Mouse (Mus musculus) lung, embryonic 16.5 days (tissue): ENCODE results near the gene Csta1. TPM values are rescaled to one million over a fixed set of nuclear protein-coding genes. Genes with fewer than 3 reads are reported as not detected.

Experiments used
- ATAC-seq: fragments of 200-750 bp; cut with Nextera tagmentation; 2 replicates; pipeline ENCODE4 v1.8.0; 2017; ENCODE audit warnings: low read depth, mild to moderate bottlenecking, moderate library complexity
- H3K27ac ChIP-seq: fragments of 300-500 bp; sonication (generic); 2 replicates; pipeline ENCODE4 v1.5.1; 2014; ENCODE audit warnings: mild to moderate bottlenecking, control low read depth, low read length
- H3K27me3 ChIP-seq: fragments of 300-500 bp; sonication (generic); 2 replicates; pipeline ENCODE4 v1.6.1; 2014; ENCODE audit warnings: low read depth, low read length, mixed read lengths; ENCODE audit not compliant: control insufficient read depth, insufficient read depth
- H3K36me3 ChIP-seq: fragments of 300-500 bp; sonication (generic); 2 replicates; pipeline ENCODE4 v1.6.1; 2014; ENCODE audit warnings: low read length; ENCODE audit not compliant: control insufficient read depth, insufficient read depth
- H3K4me1 ChIP-seq: fragments of 300-500 bp; sonication (generic); replicated peaks from 2 replicates; pipeline ENCODE4 v1.6.1; 2014; ENCODE audit warnings: low read length, mixed read lengths; ENCODE audit not compliant: control insufficient read depth, insufficient read depth
- H3K4me2 ChIP-seq: fragments of 300-500 bp; sonication (generic); 2 replicates; pipeline ENCODE4 v1.6.1; 2014; ENCODE audit warnings: low read depth, low read length, control low read depth
- H3K4me3 ChIP-seq: fragments of 300-500 bp; sonication (generic); 2 replicates; pipeline ENCODE4 v1.5.1; 2014; ENCODE audit warnings: mild to moderate bottlenecking, low read length, control low read depth
- H3K9ac ChIP-seq: fragments of 300-500 bp; sonication (generic); 2 replicates; pipeline ENCODE4 v1.6.1; 2014; ENCODE audit warnings: low read length, control low read depth
- H3K9me3 ChIP-seq: fragments of 300-500 bp; sonication (generic); 2 replicates; pipeline ENCODE4 v1.6.1; 2016; ENCODE audit warnings: low read length; ENCODE audit not compliant: control insufficient read depth
- WGBS: fragments of 180-500 bp; shearing (Covaris S2); extraction: QIAGEN DNeasy Blood & Tissue Kit; methylation state at CpG from one replicate; pipeline ENCODE4 v1.1.7; 2014; 5-methylcytosine and 5-hydroxymethylcytosine counted together
- polyA plus RNA-seq: library from polyadenylated mRNA; unstranded; fragments of >200 nt; fragmentation: Nextera tagmentation; extraction: Ambion mirVana; gene quantifications from 2 replicates; pipeline ENCODE4 v1.2.1, GENCODE M21; 2015

Gene Csta1
- polyA plus RNA-seq, 1 experiment from 2014 or later: 0.43 TPM

- Histone ChIP-seq H3K27ac (peak overlapping the region; percentile 99), H3K36me3 (no peaks in the 10 kb centered on the region), H3K4me2 (peak overlapping the region; percentile 79), H3K9ac (peak overlapping the region; percentile 90), H3K4me3 (peak overlapping the region; percentile 85), H3K9me3 (no peaks in the 10 kb centered on the region), H3K4me1 (peaks cover 19% of the 10 kb centered on the region), H3K27me3 (no peaks in the 10 kb centered on the region)
- ATAC-seq: no peak
- 25% methylated on average over 8 of the region's 8 CpGs for WGBS
Observed at GRCm38 (mm10) chr16:36072410-36073011, 58.5 kb downstream of the Csta1 start.

GRCm38 (mm10) chr16:36071450-36072379, 59.3 kb downstream of the Csta1 start, which contains the start of the genes Fam162a and Ccdc58:
TSS of gene Fam162a (minus strand) at chr16:36071594.
TSS of gene Ccdc58 (plus strand) at chr16:36071685.
- H3K9me3 ChIP-seq: no peaks in the 10 kb centered on the region
- H3K4me3 ChIP-seq: peak within 1 kb of the TSS; percentile 85
- H3K36me3 ChIP-seq: no peaks in the 10 kb centered on the region
- peak; percentile 97 for ATAC-seq
- H3K27ac ChIP-seq: peak within 1 kb of the TSS; percentile 99
- WGBS: under 1% methylated on average over 81 of the region's 81 CpGs
- peak within 1 kb of the TSS; percentile 79 for H3K4me2 ChIP-seq
- peaks cover 19% of the 10 kb centered on the region for H3K4me1 ChIP-seq
- peak within 1 kb of the TSS; percentile 90 for H3K9ac ChIP-seq
- no peaks in the 10 kb centered on the region for H3K27me3 ChIP-seq

- peaks cover 19% of the 10 kb centered on the region for H3K4me1 ChIP-seq
- ATAC-seq: no peak; the same call in 1 of the 2 replicates
- no peaks in the 10 kb centered on the region for H3K36me3 ChIP-seq
- no peaks in the 10 kb centered on the region for H3K9me3 ChIP-seq
- no peaks in the 10 kb centered on the region for H3K27me3 ChIP-seq
- H3K4me2 ChIP-seq: peak overlapping the region; percentile 79
- peak overlapping the region; percentile 85 for H3K4me3 ChIP-seq
- WGBS: 0% methylated on average over 16 of the region's 16 CpGs
- H3K27ac ChIP-seq: peak overlapping the region; percentile 99
- peak overlapping the region; percentile 90 for H3K9ac ChIP-seq
Observed at GRCm38 (mm10) chr16:36071071-36071449, 60.0 kb downstream of the Csta1 start.

Other genes starting within 250 kb of the Csta1 start
- 8.8 and 11.1 TPM in 2 replicates for gene Parp9, start 192.8 kb downstream of the Csta1 start, polyA plus RNA-seq
- gene Dtx3l, start 192.1 kb downstream of the Csta1 start, polyA plus RNA-seq: 6.9 and 7.0 TPM in 2 replicates
- 29.5 and 34.8 TPM in 2 replicates for gene Kpna1, start 152.5 kb downstream of the Csta1 start, polyA plus RNA-seq
- 9.9 and 10.2 TPM in 2 replicates for gene Wdr5b, start 90.1 kb downstream of the Csta1 start, polyA plus RNA-seq
- gene Fam162a, start 59.6 kb downstream of the Csta1 start, polyA plus RNA-seq: 296 and 318 TPM in 2 replicates
- 72.9 and 78.4 TPM in 2 replicates for gene Ccdc58, start 59.6 kb downstream of the Csta1 start, polyA plus RNA-seq
- 1.0 and 1.3 TPM in 2 replicates for gene Stfa2l1, start 25.6 kb upstream of the Csta1 start, polyA plus RNA-seq
- gene Gm5483, start 53.0 kb upstream of the Csta1 start, polyA plus RNA-seq: 3.0 and 6.3 TPM in 2 replicates
- not detected in 2 replicates for gene Gm5416, start 79.2 kb upstream of the Csta1 start, polyA plus RNA-seq
- 0.84 and 1.9 TPM in 2 replicates for gene 2010005H15Rik, start 90.2 kb upstream of the Csta1 start, polyA plus RNA-seq
- 4.6 and 10.1 TPM in 2 replicates for gene Stfa1, start 145.7 kb upstream of the Csta1 start, polyA plus RNA-seq
- not detected in 2 replicates for gene BC117090, start 203.1 kb upstream of the Csta1 start, polyA plus RNA-seq
- gene BC100530, start 236.5 kb upstream of the Csta1 start, polyA plus RNA-seq: 4.5 and 11.0 TPM in 2 replicates